Mouse (Mus musculus): ENCODE results near the gene Uevld. TPM values are rescaled to one million over a fixed set of nuclear protein-coding genes. Genes with fewer than 3 reads are reported as not detected.
"Not testable (repeated sequence)": the region's sequence is repeated elsewhere in the genome, so short reads cannot be mapped to it uniquely, and the experiment has no call there.

Uevld gene
- 4.8 to 9.9 TPM (median 6.4 TPM) in 3 replicates for total RNA-seq (2017)

- ATAC-seq (replicated peaks; ENCODE audit: insufficient number of reproducible peaks, low FRiP score, low TSS enrichment, poor library complexity, severe bottlenecking), result peak; percentile 93
Observed at GRCm38 (mm10) chr7:46957831-46958691, at the start of gene Uevld. TSS of gene Uevld (minus strand) at chr7:46958527.

GRCm38 (mm10) chr7:47007818-47008167 is 49.5 kb upstream of the Uevld start:
- peak; percentile 21 for ATAC-seq (replicated peaks; ENCODE audit: insufficient number of reproducible peaks, low FRiP score, low TSS enrichment, poor library complexity, severe bottlenecking)

DNA sequence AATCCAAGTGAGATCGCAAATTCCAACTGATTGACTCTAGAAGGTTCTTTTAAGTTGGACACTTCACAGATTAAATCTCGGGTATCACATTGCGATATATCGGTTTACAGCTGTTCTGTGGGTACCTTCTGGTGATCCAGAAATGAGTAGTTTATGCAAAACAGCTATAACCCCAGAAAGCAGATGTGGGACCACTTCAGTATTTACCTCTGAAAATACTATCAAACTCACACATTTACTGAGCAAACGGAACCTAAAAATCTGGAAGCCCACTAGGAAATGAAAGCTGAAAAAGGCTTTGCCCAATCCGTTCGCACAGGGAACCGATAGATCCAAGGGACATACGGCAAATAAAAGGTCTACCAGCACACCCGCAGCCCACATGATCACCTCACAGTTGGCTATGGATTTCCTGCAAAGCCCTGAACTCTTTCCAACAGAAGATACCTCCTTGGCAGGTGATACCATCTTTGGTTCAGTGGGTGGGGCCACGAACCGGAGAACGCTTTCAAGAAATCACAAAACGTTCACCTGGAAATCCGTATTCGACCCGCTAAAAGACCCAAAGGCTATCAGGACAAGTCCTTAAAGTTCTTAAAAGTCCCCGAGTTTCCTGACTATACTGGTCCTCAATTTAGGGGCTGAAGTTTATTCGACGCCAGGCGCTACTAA is 48.9 kb upstream of the Uevld start:
- ATAC-seq (replicated peaks; ENCODE audit: insufficient number of reproducible peaks, low FRiP score, low TSS enrichment, poor library complexity, severe bottlenecking), result no peak

DNA sequence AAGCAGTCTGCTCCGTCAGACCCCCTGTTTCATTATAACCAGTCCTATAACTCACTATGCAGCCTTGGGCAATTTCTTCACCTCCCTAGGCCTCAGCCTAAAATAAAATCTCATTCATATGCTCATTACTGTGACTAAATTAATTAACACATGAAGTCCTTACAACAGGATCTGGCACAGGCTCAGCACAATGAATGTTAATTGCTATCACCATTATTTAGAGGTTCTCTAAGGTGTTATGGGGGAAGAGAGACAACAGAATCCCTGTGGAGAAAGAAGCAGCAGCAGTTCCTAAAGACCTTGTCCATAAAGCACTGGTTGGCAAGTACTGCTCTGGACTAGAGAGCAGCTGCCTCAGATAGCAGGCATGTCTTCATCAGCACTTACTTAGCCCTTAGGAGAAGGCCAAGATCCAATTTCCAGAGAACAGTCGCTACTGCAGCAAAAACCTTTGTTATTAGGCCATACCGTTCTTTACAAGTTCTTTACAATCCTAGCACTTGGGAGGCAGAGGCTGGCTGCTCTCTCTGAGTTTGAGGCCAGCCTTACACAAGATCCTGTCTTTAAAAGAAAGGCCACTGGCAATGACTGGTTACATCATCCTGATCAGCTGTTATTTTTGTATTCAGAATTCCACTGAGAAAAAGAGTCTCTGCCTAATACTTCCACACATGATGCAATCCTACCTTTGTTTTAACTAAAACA is 45.2 kb upstream of the Uevld start:
- no peak for ATAC-seq (replicated peaks; ENCODE audit: insufficient number of reproducible peaks, low FRiP score, low TSS enrichment, poor library complexity, severe bottlenecking)

- ATAC-seq (replicated peaks; ENCODE audit: insufficient number of reproducible peaks, low FRiP score, low TSS enrichment, poor library complexity, severe bottlenecking), result no peak
Observed at GRCm38 (mm10) chr7:47001900-47002275, 43.6 kb upstream of the Uevld start.

- ATAC-seq (replicated peaks; ENCODE audit: insufficient number of reproducible peaks, low FRiP score, low TSS enrichment, poor library complexity, severe bottlenecking), result no peak
Observed at GRCm38 (mm10) chr7:47001125-47001899, 43.0 kb upstream of the Uevld start.

GRCm38 (mm10) chr7:47000644-47000983 is 42.3 kb upstream of the Uevld start:
- ATAC-seq (replicated peaks; ENCODE audit: insufficient number of reproducible peaks, low FRiP score, low TSS enrichment, poor library complexity, severe bottlenecking), result no peak

- ATAC-seq (replicated peaks; ENCODE audit: insufficient number of reproducible peaks, low FRiP score, low TSS enrichment, poor library complexity, severe bottlenecking), result no peak
Observed at GRCm38 (mm10) chr7:46999983-47000643, 41.8 kb upstream of the Uevld start.

DNA sequence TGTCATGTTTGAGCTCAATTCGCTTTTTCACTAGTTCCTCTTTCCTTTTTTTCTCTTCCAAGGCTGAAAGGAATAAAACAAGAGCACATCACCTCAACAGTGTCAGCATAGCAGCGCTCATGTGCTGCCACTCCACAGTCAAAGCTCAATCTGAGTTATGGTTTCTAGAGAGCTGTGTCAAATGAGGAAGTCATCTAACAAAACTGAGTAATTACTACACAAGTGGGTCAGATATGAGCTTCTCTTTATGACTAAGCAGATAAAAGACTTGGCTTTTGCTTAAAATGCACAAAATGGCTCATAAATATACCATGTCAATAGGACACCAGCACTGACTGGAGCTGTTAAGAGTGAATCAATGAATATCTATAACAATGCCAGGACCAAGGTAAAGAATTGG is 40.6 kb upstream of the Uevld start:
- peak; percentile 59; the same call in 1 of the 2 replicates for ATAC-seq (replicated peaks; ENCODE audit: insufficient number of reproducible peaks, low FRiP score, low TSS enrichment, poor library complexity, severe bottlenecking)

DNA sequence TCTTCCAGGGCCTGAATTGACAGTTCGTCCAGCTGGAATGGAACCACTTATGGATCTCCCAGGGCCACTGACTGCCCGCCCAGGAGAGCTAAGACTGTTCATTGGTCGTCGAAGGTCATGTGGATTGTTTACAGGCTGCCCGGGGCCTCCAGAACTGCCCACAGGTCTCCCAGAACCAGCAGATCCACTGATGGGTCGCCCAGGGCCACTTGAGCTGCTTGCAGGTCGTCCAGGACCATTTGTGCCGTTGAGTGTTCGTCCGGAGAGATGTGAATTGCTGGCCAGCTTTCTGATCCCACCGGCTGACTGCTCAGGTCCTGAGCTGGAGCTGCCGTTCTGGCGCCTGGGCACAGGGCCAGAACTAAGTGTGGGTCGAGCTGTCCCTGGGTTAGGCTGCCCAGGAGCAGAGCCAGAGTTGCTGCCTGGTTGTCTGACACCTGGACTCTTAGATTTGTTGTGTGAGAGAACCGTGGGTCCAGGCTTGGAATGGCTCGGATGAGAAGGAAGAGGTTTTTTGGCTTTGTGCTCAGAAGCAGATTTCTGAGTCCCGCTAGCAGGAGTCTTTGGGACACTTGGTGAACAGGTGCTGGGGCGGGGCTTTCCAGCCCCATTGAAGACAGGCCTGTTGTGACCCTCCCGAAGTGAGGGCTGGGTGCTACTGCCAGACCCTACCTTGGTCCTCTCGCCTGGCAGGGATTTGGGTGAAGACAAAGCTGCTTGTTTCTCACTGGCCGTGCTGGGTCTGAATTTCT is 39.5 kb upstream of the Uevld start:
- no peak for ATAC-seq (replicated peaks; ENCODE audit: insufficient number of reproducible peaks, low FRiP score, low TSS enrichment, poor library complexity, severe bottlenecking)

GRCm38 (mm10) chr7:46997008-46997407 is 38.7 kb upstream of the Uevld start:
- no peak for ATAC-seq (replicated peaks; ENCODE audit: insufficient number of reproducible peaks, low FRiP score, low TSS enrichment, poor library complexity, severe bottlenecking)

- no peak for ATAC-seq (replicated peaks; ENCODE audit: insufficient number of reproducible peaks, low FRiP score, low TSS enrichment, poor library complexity, severe bottlenecking)
Observed at GRCm38 (mm10) chr7:46995558-46995957, 37.2 kb upstream of the Uevld start.

- no peak for ATAC-seq (replicated peaks; ENCODE audit: insufficient number of reproducible peaks, low FRiP score, low TSS enrichment, poor library complexity, severe bottlenecking)
Observed at GRCm38 (mm10) chr7:46993079-46993478, 34.8 kb upstream of the Uevld start.

DNA sequence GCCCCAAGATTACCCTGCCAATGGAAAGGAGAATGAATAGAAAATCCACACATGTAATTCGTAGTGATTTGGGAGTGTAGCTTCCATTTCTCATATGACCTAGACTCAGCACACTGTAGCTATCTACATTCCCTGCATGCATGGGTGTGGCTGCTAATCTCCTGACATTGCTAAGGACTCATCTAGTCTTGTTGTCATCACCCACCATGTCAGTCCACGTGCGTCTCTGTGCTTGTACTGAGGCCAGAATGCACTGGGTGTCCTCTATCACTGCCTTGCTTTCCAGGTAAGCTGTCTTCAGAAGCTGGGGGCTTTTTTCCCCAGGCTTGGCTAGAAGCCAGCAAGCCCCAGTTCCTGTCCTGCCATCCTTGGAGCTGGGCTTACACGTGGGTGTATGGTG is 31.1 kb upstream of the Uevld start:
- ATAC-seq (replicated peaks; ENCODE audit: insufficient number of reproducible peaks, low FRiP score, low TSS enrichment, poor library complexity, severe bottlenecking), result not testable (repeated sequence)

- no peak for ATAC-seq (replicated peaks; ENCODE audit: insufficient number of reproducible peaks, low FRiP score, low TSS enrichment, poor library complexity, severe bottlenecking)
Observed at GRCm38 (mm10) chr7:46987073-46987472, 28.7 kb upstream of the Uevld start.

DNA sequence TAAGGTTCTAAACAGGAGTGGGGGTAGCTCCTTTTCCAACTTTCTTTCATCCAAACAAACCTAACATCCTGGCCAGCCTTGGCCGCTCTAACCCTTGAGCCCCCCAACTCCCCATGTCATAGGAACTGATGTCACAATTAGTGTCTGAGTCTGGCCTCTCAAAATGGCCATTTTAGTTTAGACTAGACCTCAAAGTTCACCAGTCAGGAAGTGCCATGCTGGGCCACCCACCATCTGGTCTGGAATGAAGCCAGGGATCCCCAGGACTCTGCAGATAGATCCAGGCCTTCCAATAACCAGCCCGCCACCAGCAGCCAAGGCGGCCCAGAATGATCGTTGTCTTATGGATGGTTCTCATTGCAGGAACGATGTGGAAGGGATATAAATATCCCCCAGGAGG is 28.3 kb upstream of the Uevld start:
- peak; percentile 30; the same call in 1 of the 2 replicates for ATAC-seq (replicated peaks; ENCODE audit: insufficient number of reproducible peaks, low FRiP score, low TSS enrichment, poor library complexity, severe bottlenecking)

DNA sequence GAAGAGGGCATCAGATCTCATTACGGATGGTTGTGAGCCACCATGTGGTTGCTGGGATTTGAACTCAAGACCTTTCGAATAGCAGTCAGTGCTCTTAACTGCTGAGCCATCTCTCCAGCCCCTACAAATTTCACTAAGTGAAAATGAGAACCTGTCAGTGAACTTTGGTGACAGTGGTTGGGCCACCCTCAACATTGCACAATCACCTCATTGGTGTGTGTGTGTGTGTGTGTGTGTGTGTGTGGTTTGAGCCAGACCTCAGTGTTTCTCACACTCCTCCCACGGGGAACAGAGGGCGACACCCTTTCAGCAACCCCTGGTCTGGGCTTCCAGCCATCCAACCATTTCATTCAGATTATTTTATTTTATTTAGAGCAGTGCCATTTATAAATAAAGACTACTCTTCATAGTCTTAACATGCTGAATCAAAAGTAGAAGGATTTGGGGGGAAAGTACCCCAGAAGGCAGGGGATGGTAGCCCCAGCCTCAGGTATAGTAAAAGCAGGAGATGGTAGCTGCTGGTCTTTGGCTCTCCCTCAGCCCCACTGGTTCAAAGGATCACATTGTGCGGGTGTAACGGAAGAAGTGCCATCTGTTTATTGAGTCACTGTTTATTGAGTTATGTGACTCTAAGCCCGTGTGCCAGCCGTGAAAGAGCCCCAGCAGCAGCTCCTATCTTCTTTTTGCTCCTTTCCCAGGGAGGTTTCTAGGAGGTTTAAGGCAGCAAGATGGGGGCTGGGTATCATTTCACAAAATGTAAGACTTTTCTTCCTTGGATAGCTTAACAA is 27.6 kb upstream of the Uevld start:
- peak; percentile 90 for ATAC-seq (replicated peaks; ENCODE audit: insufficient number of reproducible peaks, low FRiP score, low TSS enrichment, poor library complexity, severe bottlenecking)

Data from monocyte, adult 5-6 weeks (primary cell).